Mouse (Mus musculus): Measurements from ENCODE around the gene Phf21a.

DNA sequence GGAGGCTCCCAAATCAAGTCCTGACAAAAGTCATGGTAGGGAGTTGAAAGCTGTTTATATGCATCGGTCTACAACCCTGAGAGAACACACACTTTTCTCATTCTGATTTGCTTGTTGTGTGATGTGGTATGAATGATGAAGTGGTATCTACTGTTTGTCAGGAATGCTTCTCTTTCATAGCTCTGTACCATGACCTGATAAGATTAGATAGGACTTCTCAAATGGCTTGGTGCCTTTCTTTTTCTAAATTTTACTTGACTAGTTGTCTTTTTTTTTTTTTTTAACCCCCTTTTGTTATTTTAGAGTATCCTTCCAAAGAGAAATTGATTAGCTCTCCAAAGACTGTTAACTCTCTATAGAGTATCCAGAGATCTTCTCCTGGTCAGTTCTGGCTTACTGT lies 153.2 kb downstream of the Phf21a start:
- TF ChIP-seq CTCF (IDR thresholded peaks at IDR 0.05; ENCODE audit: low read depth): no peak
- TF ChIP-seq EP300 (IDR thresholded peaks at IDR 0.05; ENCODE audit: low read depth): no peak
